Mouse (Mus musculus) MN1 (cell line): Measurements from ENCODE around the gene Pde8b.

Source experiments
- DNase-seq: peaks from one replicate; pipeline ENCODE4 v3.0.0-alpha.2; 2016; ENCODE audit warnings: low spot score

Pde8b gene

DNA sequence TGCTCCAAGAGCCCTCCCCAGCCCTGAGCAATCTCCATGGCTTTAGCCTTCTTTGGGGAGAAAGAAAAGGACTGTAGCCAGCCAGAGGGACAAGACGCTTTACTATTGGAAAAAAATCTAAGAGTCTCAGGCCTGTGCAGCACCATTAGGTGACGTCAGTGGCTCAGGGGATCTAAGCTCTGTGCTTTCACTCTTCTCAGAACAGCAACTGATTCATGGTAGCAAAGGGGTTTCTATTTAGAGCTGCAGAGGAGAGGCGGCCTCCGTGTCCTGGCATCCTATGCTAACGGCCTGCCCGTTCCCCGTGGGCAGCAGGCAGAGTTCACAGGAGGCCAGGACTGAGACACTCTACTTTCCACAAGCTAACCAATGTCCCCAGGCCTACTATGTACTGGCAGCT is 169.1 kb downstream of the Pde8b start:
- DNase-seq = no peak

DNA sequence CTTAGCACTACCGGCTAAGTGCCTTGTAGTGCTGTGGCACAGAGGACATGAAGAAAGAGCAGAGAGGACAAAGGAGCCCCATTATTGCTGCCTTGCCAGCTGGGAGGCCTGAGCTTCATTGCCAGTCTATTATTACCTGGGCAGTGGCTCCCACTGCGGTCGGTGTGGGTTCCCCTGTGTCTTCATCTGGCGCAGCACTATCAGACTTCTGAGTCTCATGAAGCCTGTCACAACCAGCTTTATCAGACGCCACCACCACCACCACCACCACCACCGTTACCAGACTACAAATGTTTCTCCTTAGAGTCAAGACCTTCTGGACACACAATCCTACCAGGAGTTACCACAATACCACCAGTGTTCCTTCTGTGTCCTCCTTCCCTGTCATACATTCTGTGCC is 171.6 kb downstream of the Pde8b start:
- no peak for DNase-seq

DNA sequence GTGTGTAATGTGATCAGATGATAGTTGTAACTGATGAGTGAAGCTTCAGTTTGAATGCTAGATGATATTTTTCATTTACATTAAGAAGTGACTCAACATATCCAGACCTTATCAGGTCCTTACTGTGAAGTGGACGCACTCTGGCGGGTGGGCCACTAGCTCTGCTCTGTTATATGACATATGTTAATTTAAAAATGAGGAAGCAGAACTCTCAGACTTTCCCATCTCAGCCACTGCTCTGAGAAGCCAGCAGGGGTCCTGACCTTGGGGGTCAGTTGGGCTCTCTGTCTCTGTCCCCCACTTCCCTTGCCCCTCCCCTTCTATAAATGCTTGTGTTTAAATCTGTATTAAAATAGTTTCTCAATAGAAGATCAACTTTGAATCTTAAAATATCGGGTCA is 172.4 kb downstream of the Pde8b start:
- no peak for DNase-seq

DNA sequence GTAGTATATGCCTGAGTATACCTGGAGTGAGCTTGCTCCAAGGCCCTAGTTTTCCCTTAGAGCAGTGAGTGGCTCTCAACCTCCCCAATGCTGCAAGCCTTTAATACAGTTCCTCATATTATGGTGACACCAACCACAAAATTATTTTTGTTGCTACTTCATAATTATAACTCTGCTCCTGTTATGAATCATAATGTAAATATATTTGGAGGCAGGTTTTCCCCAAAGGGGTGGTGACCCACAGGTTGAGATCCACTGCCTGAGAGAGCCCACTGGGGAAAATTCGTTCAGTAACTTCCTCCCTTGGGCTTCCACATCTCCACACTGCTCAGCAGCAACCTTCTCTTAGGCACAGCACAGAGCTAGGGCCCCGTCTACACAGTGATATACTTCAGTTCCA is 174.0 kb downstream of the Pde8b start:
- no peak for DNase-seq

DNA sequence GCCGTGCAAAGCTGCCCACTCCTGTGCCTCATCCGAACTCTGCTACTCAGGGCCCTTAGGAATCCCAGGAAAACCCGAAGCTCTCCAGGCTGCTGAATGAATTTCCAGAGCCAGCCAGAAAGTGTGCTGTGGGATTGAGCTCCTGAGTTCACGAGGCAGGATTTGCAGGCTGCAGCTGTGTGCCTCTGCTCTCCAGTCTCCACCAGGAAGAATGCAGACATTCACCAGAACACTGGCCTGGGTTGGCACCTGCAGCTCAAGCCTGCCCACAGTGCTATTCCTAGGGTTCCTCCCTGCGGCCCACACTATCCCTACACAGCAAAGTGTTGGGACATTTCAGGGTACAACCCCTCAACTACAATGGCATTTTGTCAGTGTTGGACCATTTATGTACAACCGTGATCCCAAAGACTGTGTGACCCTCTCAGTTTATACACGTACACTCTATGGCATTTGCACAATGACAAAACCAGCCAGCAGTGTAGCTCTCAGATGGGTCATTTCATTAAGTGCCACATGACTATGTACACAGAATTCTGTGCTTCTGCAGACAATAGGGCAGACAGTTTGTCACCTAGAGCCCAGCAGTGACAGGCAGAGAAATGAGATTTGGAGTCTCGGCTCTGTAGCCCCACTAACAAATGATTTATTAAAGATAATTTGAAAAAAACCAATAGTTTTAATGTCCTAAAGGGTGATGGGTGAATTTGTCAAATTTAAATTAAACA is 176.5 kb downstream of the Pde8b start:
- DNase-seq = no peak

DNA sequence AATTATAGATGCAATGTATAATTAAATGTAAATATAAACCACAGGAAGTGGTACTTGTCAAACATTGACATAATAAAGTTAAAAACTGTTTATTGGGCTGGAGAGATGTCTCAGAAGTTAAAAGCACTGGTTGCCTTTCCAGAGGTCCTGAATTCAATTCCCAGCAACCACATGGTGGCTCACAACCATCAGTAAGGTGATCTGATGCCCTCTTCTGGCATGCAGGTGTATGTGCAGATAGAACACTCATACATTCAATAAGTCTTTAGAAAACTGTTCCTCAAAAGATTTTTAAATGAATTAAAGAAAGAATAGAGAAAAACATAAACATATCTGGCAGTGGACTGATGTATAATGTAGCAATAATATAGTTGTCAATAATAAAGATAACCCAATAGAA is 179.9 kb downstream of the Pde8b start:
- DNase-seq = no peak

DNA sequence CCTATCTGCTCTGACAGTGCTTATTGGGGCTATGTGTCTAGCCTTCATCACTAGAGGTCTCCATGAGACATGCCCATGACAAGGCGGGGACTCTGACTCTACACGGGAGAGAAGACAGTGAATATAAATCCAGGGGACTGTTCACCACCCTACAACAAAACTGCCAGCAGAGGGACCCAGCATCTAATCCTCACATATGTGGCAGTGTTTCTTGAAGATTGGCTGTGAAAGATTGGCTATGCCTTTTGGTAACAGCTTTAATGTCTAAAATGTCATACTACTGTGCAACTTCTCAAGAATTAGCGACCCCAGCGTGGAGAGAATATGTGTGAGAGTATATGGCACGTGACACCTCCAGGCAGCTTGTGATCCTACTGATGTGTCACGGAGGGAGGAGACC is 182.3 kb downstream of the Pde8b start:
- no peak for DNase-seq

DNA sequence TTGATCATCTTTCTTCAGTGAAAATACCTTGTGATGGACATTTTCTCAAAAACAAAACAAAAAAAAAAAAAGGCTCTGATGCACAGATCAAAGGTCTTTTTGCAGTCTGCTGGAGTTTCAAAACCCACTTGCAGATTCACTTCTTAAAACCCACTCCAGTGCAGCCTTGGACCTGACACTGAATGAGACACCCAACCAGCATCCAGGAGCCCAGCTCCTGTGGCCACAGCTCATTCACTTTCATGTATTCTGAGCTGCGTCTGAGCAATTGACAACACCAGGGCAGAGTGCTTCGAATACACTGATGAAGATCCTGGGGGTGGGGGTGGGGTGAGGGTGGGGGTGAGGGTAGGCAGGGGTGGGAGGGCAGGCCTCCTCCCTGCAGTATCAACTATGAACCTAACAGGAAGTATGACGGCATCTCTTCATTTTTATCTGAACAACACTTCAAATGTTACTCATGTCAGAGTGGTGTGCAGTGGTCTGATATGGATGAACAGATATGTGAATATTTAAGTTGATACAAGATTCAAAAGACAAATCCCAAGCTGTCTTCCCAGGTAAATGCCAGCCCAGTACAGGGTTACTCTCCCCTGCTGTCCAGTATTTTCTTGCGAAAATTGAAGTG is 186.6 kb downstream of the Pde8b start:
- DNase-seq = no peak

DNA sequence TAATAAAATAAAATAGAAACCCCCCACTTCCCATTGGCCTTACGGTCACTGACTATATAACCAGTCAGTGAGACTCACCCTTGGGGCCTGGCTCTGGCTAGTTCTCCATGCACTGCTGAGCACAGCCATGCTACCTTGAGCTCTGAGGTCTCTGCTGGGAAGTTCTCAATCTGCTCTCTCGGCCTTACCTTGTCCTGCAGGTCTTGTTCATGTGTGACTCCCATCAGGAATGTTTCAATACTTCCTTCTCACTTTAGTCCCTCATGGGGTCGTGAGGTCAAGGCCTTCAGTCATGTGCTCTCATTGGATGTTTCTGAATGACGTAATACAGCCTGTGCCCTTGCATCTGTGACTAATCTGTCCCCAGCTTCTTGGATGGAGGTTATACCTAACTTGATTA is 191.3 kb downstream of the Pde8b start:
- no peak for DNase-seq

DNA sequence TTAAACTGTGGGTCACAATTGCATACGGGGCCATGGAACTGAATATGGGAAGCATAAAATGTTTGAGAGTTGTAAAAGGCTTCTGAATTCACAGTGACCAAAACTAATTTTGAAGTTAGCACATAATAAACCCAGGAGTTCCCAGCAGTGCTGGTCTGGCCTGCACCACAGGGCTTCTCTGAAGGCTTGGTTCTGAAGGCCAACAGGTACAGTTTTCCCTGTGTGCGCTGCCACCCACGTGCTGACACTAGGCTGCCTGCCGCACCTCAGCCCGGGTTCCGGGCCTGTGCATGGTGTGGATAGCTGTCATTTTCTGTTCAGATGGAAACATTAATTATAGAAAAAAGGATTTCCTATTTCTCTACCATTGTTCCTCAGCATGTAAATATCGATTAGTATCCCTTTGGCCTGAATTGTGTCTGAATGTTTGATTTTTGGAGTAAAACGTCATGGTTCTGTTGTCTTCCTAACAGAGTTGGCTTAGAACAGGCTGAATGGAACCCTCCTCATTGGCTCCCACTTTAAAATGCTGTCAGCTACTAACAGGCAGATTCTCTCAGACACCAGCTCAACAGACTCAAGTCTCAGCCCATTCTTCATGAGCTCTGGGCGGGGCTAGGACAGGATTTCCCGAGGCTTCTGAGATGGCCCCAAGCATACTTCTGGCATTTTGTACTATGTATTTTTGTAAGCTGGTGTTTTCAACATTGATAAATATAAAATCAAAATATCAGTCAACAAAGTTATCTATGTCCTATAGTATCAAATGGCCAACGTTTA is 193.4 kb downstream of the Pde8b start:
- no peak for DNase-seq

DNA sequence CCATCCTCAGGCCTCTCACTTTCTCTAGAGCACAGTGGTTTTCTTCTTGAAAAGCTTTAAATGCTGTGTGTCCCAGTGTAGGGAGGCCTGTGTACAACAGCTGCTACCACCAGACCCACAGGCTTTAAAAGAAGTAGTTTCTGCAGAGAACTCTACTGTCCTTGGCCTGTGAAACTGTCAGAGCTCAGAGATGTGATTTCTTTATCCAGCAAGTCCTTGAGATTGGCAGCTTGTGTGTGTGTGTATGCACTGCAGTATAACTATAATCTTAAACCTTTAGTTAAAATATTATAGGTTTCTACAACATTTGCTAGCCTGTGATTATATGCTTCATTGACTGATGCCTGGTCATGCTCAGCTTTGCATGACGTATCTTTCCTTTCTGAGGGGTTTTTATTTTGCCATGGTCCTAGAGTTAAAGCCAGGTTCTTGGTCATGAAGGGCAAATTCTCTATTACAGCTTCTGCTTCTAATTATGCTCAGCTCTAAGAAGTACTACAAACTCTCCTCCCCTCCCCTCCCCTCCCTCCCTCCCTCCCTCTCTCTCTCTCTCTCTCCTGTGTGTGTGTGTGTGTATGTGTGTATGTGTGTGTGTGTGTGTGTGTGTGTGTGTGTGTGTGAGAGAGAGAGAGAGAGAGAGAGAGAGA is 194.3 kb downstream of the Pde8b start:
- DNase-seq = no peak

DNA sequence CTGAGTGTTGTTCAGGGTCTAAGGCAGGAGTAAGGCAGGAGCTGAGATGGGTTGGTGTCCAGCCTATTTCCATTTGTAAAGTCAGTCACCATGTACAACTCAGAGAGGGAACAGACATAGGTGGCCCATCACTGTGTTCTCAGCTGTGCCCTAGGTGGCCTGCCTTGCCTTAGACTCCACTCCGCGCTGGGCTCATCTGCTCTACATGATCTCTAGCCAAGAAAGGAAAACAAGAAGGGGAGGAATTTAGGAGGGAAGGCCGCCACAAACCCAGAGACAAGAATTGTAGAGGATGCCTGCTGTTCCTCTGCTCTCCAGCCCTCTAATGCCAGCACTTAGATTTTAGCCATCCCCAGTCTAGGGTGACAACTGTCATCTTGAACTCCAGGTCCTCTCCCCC is 197.7 kb downstream of the Pde8b start:
- no peak for DNase-seq

DNA sequence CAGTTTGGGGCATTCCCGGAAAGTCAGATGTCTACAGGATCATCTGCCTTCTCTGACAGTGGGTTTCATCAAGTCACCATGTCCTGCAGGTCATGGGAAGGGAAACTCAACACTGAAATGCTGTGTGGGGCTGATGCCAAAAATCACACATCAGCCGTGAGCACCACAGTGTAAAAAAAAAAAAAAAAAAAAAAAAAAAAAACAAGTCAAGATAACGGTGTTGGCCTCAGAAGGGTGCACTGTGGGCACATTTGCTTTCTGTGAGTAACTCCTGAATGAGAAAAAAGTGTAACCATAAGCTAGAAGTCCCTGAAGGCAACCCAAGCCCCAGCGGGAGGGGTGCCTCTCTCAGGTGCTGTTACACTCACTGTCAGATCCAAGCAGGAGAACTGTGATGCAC is 199.7 kb downstream of the Pde8b start:
- DNase-seq = no peak

DNA sequence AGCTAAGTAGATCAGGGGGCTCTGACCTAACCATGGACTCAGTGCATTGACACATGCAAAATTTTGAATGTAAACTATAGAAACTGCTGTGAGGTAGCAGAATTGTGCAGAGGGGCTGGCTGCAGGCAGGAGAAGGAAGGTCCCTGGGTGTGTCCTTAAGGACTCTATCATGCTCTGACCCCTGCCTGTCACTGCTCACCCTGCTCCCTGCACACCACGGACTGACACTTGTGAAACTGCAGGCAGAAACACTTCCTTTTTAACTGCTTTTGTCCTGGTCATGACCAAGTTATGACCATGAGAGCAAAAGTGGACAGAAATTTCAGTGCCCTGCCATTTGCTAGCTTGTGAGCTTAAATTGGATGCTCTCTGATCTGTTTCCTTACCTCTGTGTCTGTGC is 206.0 kb downstream of the Pde8b start:
- no peak for DNase-seq

DNA sequence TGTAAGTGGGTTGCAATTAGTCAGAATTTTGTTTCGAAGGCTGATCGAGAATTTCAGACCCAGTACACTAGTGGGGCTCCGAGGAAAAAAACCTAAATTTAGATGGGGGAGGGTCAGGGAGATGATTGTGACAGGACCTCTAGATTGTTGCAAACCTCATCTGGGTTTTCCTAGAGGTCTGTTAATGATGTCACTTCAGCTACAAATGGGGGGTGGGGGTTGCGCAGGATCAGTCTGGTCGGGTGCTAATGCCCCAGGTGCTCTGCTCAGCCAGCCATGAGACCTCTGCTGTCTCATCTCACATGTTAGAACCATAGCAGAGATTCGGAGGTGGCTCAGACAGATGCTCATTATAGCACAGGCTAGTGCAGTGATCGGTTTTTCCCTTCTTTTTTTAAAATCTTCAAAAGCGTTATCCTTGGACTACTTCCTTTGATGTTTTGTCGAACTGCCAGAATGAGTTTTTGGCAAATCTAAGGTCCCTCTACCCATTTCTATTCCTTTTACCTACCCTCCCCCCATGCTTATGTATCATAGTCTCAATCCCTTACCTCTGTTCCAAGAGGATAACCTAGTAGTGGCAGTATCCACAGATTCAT is 209.9 kb downstream of the Pde8b start:
- DNase-seq = no peak

DNA sequence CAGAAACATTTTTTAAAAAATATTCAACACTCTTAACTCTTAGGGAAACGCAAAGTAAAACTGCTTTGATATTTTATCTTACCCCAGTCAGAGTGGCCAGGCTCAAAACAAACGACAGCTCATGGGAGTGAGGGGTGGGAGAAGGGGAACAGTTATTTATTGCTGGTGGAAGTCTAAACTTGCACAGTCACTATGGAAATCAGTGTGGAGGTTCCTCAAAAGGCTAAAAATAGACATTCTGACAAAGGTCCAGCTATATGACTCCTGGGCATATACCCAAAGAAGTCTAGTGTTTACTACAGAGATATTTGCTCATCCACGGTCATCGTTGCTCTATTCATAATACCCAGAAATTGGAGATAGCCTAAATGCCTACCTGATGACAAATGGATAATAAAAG is 211.9 kb downstream of the Pde8b start:
- DNase-seq = no peak

DNA sequence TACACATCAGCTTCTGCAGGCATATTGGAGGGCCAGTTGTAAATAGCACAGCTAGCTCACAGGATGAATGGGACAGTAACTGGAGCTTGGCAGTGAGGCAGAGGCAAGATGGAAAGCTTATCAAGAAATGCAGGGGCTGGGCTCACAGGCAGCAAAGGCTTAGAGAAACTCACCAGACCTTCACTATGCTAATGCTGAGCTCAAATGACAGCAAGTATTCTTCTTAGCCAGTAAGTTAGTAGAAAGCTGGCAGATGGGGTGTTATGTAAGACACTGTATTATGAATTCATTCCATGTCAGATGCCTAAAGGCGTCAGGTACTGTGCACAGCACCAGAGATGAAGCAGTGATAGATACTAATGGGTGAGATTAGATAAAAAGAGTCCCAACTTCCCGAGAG is 215.4 kb downstream of the Pde8b start:
- DNase-seq = no peak

DNA sequence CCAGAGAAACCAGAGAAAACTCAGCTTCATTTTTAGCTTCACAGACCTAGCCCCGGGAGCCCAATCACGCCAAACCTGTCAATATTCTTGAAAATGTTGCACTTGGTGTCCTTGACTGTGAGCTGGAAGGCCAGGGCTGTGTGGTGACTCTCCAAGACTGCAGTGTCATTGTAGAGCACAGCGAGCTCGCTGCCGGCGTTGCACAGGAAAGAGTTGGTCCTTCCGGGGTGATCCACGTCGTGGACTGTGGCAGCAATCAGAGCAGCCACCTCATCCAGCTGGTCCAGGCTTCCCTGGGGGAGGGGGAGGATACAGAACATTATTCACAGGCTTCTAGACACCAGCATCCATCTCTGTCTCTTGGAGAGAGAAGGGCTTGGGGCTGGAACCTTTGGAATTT is 216.0 kb downstream of the Pde8b start:
- no peak for DNase-seq

DNA sequence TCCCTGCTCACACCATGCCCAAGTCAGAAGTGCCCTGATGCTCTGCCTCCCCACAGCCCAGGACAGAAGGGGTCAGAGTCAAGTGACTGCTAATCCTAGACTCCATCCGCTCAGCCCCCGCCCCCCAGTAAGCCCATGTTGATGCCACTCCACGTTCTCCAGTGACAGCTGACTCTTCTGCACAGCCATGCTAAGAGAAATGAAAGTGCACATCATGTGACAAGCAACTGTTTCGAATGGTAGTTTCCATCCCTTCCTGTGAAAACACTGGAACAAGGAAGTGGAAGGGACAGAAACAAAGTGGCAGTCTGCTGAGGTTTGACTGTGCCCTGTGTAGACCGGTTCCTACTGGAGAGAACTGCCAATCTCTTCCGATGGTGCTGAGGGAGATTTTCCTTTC is 217.2 kb downstream of the Pde8b start:
- DNase-seq = no peak

DNA sequence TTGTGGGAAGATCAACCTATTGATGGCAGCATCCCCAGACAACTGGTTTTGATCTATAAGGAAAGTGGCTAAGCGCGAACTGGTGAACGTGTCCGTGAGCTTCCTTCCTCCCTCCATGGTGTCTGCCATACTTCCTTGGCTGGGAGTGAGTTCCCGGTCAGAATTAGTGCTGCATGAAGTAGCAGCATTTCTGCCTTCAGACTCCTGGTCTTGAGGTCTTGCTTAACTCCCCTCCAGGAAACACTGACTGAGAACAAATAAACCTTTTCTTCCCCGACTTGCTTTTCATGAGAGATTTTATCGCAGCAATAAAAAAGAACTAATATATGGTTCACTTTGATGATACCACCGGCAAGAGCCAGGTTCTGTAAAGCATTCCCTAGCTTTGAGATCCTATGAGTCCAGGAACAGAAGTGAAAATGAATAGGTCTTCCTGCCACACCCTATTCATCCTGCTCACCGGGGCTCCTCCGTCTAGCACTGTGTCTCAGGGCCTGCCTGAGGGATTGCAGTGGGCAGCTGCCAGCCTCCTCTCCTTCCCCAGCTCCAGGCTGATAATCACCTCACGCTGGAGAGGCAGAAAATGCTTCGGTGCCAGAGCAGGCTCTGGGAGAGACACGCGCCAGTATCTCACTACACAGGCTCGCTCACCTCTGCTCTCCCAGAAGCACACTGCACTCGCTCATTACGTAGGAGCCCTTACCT is 217.9 kb downstream of the Pde8b start:
- DNase-seq = no peak

DNA sequence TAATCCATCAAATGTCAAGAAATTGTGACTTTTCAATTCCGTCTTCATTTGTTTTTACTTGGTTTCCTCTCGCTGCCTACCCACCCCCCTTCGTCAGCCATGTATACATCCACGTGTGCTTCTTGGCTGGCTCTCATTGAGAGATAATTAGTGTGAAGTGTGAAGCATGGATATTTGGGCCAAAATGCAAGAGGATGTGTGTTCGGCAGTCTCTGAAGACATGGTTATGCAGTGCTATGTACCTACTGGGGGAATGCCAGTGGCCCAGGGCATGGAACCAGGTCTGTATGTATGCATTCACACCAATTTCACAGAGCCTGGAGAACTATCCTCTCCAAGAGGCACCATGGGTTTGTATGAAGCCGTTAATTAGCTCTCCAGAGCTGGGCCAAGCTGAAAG is 219.3 kb downstream of the Pde8b start:
- no peak for DNase-seq

DNA sequence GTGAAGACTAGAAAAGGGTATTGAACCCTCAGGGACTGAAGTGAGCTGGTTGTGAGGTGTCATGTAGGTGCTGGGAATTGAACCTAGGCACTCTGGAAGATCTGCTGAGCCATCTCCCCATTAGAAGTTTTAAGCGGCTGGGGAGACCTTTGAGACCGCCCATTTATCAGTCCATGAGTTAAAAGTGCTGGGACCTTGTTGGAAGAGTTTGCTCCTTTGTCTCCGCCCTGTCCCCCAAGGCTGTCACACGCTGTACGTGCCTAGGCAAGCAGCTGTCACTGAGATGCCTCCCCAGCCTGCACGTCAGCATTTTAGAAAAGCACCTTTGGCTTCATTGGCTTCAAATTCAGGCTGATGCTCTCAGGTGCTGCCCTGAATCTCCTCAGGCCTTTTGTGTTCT is 229.9 kb downstream of the Pde8b start:
- no peak for DNase-seq
